Mouse (Mus musculus): ENCODE data around the gene Hist1h4d. TPM values are rescaled to one million over a fixed set of nuclear protein-coding genes. Genes with fewer than 3 reads are reported as not detected.
A peak's percentile ranks its signal among the peaks of the same experiment; 100 is the strongest.
"Not testable (repeated sequence)": the region's sequence is repeated elsewhere in the genome, so short reads cannot be mapped to it uniquely, and the experiment has no call there.

The Hist1h4d gene
- polyA plus RNA-seq, 1 experiment from 2014 or later = 0.36 TPM

- POLR2A ChIA-PET = interaction anchor here (0.6 to 1.3 kb wide), 3 partner anchors 12 to 177 kb away, joined by 3 read pairs; no protein-coding TSS in a partner anchor
- peak; percentile 56 for TF ChIP-seq CTCF (IDR thresholded peaks at IDR 0.05)
- ATAC-seq (peak; percentile 54), DNase-seq (ENCODE audit: low read depth, low spot score) (no peak)
- H3K27me3 ChIP-seq = no peaks in the 10 kb centered on the region
- CTCF ChIA-PET = no interaction called here
- in situ Hi-C loops (cut with MboI; ENCODE audit: low pct_unique_long_range_greater_than_20kb) = loop anchor here (10.0 kb wide), 1 partner anchor 132 kb away; the partner anchor contains the start of genes Hist1h1t and Hist1h4c
Observed at GRCm38 (mm10) chr13:23562699-23563462, 18.5 kb upstream of the Hist1h4d start.

- no peak for TF ChIP-seq CTCF (IDR thresholded peaks at IDR 0.05)
- H3K27me3 ChIP-seq = no peaks in the 10 kb centered on the region
- ChIA-PET POLR2A (interaction anchor here (0.5 to 1.0 kb wide), 2 partner anchors 9 to 23 kb away, joined by 3 to 4 read pairs; no protein-coding TSS in a partner anchor), CTCF (no interaction called here)
- DNase-seq (ENCODE audit: low read depth, low spot score) = no peak
- in situ Hi-C loops (cut with MboI; ENCODE audit: low pct_unique_long_range_greater_than_20kb) = loop anchor here (10.0 kb wide), 1 partner anchor 130 kb away; the partner anchor contains the start of genes Hist1h1t and Hist1h4c
- no peak for ATAC-seq
Observed at GRCm38 (mm10) chr13:23564482-23564881, 16.9 kb upstream of the Hist1h4d start.

- H3K27me3 ChIP-seq; CTCF ChIA-PET; in situ Hi-C loops (cut with MboI; ENCODE audit: low pct_unique_long_range_greater_than_20kb); DNase-seq (ENCODE audit: low read depth, low spot score); ATAC-seq: not testable (repeated sequence)
- POLR2A ChIA-PET = interaction anchor here (0.9 to 1.9 kb wide), 4 partner anchors 10 to 127 kb away, joined by 3 to 5 read pairs (median 4); partner anchors contain the start of genes Hist1h4c and Hist1h4d
Observed at GRCm38 (mm10) chr13:23570261-23571021, 11.0 kb upstream of the Hist1h4d start.

- ChIA-PET CTCF (no interaction called here), POLR2A (interaction anchor here (1.1 to 1.9 kb wide), 3 partner anchors 11 to 127 kb away, joined by 3 to 5 read pairs (median 5); partner anchors contain the start of genes Hist1h4c and Hist1h4d)
- TF ChIP-seq CTCF (IDR thresholded peaks at IDR 0.05) = no peak
- DNase-seq (ENCODE audit: low read depth, low spot score) (peak; percentile 89), ATAC-seq (peak; percentile 82)
- in situ Hi-C loops (cut with MboI; ENCODE audit: low pct_unique_long_range_greater_than_20kb) = no loop called here
- H3K27me3 ChIP-seq = no peaks in the 10 kb centered on the region
Observed at GRCm38 (mm10) chr13:23571022-23571503, 10.3 kb upstream of the Hist1h4d start, which contains the start of the genes Hist1h2ae and Hist1h2bg. Gene Hist1h2ae, minus strand, starts transcription at chr13:23571220. Gene Hist1h2bg, plus strand, starts transcription at chr13:23571396.

GRCm38 (mm10) chr13:23571504-23572217, 9.7 kb upstream of the Hist1h4d start:
- POLR2A ChIA-PET = interaction anchor here (1.1 to 1.9 kb wide), 2 partner anchors 10 to 17 kb away, joined by 3 to 5 read pairs; partner anchors contain the start of gene Hist1h4d
- in situ Hi-C loops (cut with MboI; ENCODE audit: low pct_unique_long_range_greater_than_20kb); CTCF ChIA-PET; ATAC-seq; H3K27me3 ChIP-seq; DNase-seq (ENCODE audit: low read depth, low spot score): not testable (repeated sequence)

GRCm38 (mm10) chr13:23572218-23573033, 9.0 kb upstream of the Hist1h4d start:
- no peak for ATAC-seq
- DNase-seq (ENCODE audit: low read depth, low spot score) = no peak
- no peak for TF ChIP-seq CTCF (IDR thresholded peaks at IDR 0.05)
- CTCF ChIA-PET = no interaction called here
- in situ Hi-C loops (cut with MboI; ENCODE audit: low pct_unique_long_range_greater_than_20kb) = no loop called here
- POLR2A ChIA-PET = interaction anchor here (1.1 kb wide), 1 partner anchor 18 kb away, joined by 3 read pairs; no protein-coding TSS in a partner anchor
- no peaks in the 10 kb centered on the region for H3K27me3 ChIP-seq

- in situ Hi-C loops (cut with MboI; ENCODE audit: low pct_unique_long_range_greater_than_20kb); POLR2A ChIA-PET; ATAC-seq; CTCF ChIA-PET; H3K27me3 ChIP-seq; DNase-seq (ENCODE audit: low read depth, low spot score): not testable (repeated sequence)
Observed at GRCm38 (mm10) chr13:23573034-23573897, 8.1 kb upstream of the Hist1h4d start.

- peak; percentile 75 for ATAC-seq
- CTCF ChIA-PET; in situ Hi-C loops (cut with MboI; ENCODE audit: low pct_unique_long_range_greater_than_20kb); H3K27me3 ChIP-seq; POLR2A ChIA-PET: not testable (repeated sequence)
- DNase-seq (ENCODE audit: low read depth, low spot score) = peak; percentile 94
Observed at GRCm38 (mm10) chr13:23573898-23574524, 7.4 kb upstream of the Hist1h4d start, which contains the start of the genes Hist1h2bf and Hist1h2ad. Gene Hist1h2bf, minus strand, starts transcription at chr13:23574196. Gene Hist1h2ad, plus strand, starts transcription at chr13:23574381.
